Mouse (Mus musculus) limb, embryonic 11.5 days (tissue): ENCODE measurements around the gene H2-Oa. TPM values are rescaled to one million over a fixed set of nuclear protein-coding genes. Genes with fewer than 3 reads are reported as not detected.

Experiments used
- ATAC-seq: fragments of 200-750 bp; cut with Nextera tagmentation; 2 replicates; pipeline ENCODE4 v1.8.0; 2017; ENCODE audit warnings: low read depth; ENCODE audit not compliant: insufficient number of reproducible peaks, low FRiP score, low TSS enrichment
- DNase-seq: peaks from one replicate; pipeline ENCODE4 v3.0.0-alpha.2; 2015; ENCODE audit warnings: low spot score
- H3K27ac ChIP-seq: fragments of 300-500 bp; sonication (generic); replicated peaks from 2 replicates; pipeline ENCODE4 v1.5.1; 2014; ENCODE audit warnings: low read depth, mild to moderate bottlenecking, low read length
- H3K27me3 ChIP-seq: fragments of 300-500 bp; sonication (generic); 2 replicates; pipeline ENCODE4 v1.6.1; 2014; ENCODE audit warnings: mild to moderate bottlenecking, low read length, mixed read lengths; ENCODE audit not compliant: control insufficient read depth, insufficient read depth
- H3K36me3 ChIP-seq: fragments of 300-500 bp; sonication (generic); 2 replicates; pipeline ENCODE4 v1.6.1; 2014; ENCODE audit warnings: mild to moderate bottlenecking, low read length, moderate library complexity, mixed read lengths; ENCODE audit not compliant: control insufficient read depth, insufficient read depth
- H3K4me1 ChIP-seq: fragments of 300-500 bp; sonication (generic); 2 replicates; pipeline ENCODE4 v1.6.1; 2014; ENCODE audit warnings: low read length, mixed read lengths; ENCODE audit not compliant: control insufficient read depth, insufficient read depth
- H3K4me2 ChIP-seq: fragments of 300-500 bp; sonication (generic); 2 replicates; pipeline ENCODE4 v1.6.1; 2014; ENCODE audit warnings: low read depth, mild to moderate bottlenecking, moderate library complexity; ENCODE audit not compliant: severe bottlenecking
- H3K4me3 ChIP-seq: fragments of 300-500 bp; sonication (generic); 2 replicates; pipeline ENCODE4 v1.5.1; 2014; ENCODE audit warnings: low read depth, low read length
- H3K9ac ChIP-seq: fragments of 300-500 bp; sonication (generic); 2 replicates; pipeline ENCODE4 v1.6.1; 2014; ENCODE audit warnings: mild to moderate bottlenecking, low read length
- H3K9me3 ChIP-seq: fragments of 300-500 bp; sonication (generic); 2 replicates; pipeline ENCODE4 v1.6.1; 2016; ENCODE audit warnings: low read length; ENCODE audit not compliant: control insufficient read depth
- WGBS: fragments of 180-500 bp; shearing (Covaris S2); extraction: QIAGEN DNeasy Blood & Tissue Kit; methylation state at CpG from one replicate; pipeline ENCODE4 v1.1.7; 2014; 5-methylcytosine and 5-hydroxymethylcytosine counted together
- polyA plus RNA-seq: library from polyadenylated mRNA; unstranded; fragments of >200 nt; fragmentation: Nextera tagmentation; extraction: Ambion mirVana; gene quantifications from 2 replicates; pipeline ENCODE4 v1.2.1, GENCODE M21; 2014

H2-Oa gene
- polyA plus RNA-seq, 1 experiment from 2014 or later = 0.55 TPM

GRCm38 (mm10) chr17:34116736-34117370, 24.7 kb downstream of the H2-Oa start:
- peak overlapping the region; percentile 59 for H3K9ac ChIP-seq
- peak overlapping the region; percentile 99 for H3K4me3 ChIP-seq
- no peaks in the 10 kb centered on the region for H3K9me3 ChIP-seq
- H3K4me1 ChIP-seq = peaks cover 11% of the 10 kb centered on the region
- ATAC-seq (no peak), DNase-seq (no peak)
- peak overlapping the region; percentile 97 for H3K4me2 ChIP-seq
- H3K27ac ChIP-seq = no peak overlapping the region
- WGBS = 41% methylated on average over 7 of the region's 7 CpGs
- no peaks in the 10 kb centered on the region for H3K27me3 ChIP-seq
- peaks cover 55% of the 10 kb centered on the region for H3K36me3 ChIP-seq

GRCm38 (mm10) chr17:34117421-34118112, 25.4 kb downstream of the H2-Oa start:
- peak overlapping the region; percentile 93 for H3K9ac ChIP-seq
- H3K9me3 ChIP-seq = no peaks in the 10 kb centered on the region
- peaks cover 48% of the 10 kb centered on the region for H3K36me3 ChIP-seq
- no peaks in the 10 kb centered on the region for H3K27me3 ChIP-seq
- no peak for DNase-seq
- H3K27ac ChIP-seq = no peak overlapping the region; the same call in 1 of the 2 replicates
- peak overlapping the region; percentile 97 for H3K4me2 ChIP-seq
- H3K4me3 ChIP-seq = peak overlapping the region; percentile 99
- peaks cover 11% of the 10 kb centered on the region for H3K4me1 ChIP-seq
- ATAC-seq = no peak
- WGBS = 3% methylated on average over 5 of the region's 5 CpGs

GRCm38 (mm10) chr17:34118113-34118872, 26.2 kb downstream of the H2-Oa start:
- Histone ChIP-seq H3K9ac (peak overlapping the region; percentile 93), H3K9me3 (no peaks in the 10 kb centered on the region), H3K4me1 (peaks cover 11% of the 10 kb centered on the region), H3K27me3 (no peaks in the 10 kb centered on the region), H3K27ac (peak overlapping the region; percentile 100), H3K36me3 (peaks cover 43% of the 10 kb centered on the region), H3K4me3 (peak overlapping the region; percentile 99), H3K4me2 (peak overlapping the region; percentile 97)
- DNase-seq = peak; percentile 51
- no peak for ATAC-seq
- WGBS = under 1% methylated on average over 60 of the region's 67 CpGs

GRCm38 (mm10) chr17:34118873-34119248, 26.7 kb downstream of the H2-Oa start:
- Histone ChIP-seq H3K9me3 (no peaks in the 10 kb centered on the region), H3K4me2 (peak overlapping the region; percentile 97), H3K4me3 (peak overlapping the region; percentile 99), H3K27ac (peak overlapping the region; percentile 100), H3K4me1 (peaks cover 15% of the 10 kb centered on the region), H3K9ac (peak overlapping the region; percentile 93), H3K36me3 (peaks cover 38% of the 10 kb centered on the region), H3K27me3 (no peaks in the 10 kb centered on the region)
- no peak for DNase-seq
- under 1% methylated on average over 38 of the region's 38 CpGs for WGBS
- no peak; the same call in 1 of the 2 replicates for ATAC-seq

- DNase-seq (peak; percentile 98), ATAC-seq (peak; percentile 62)
- peak within 1 kb of the TSS; percentile 97 for H3K4me2 ChIP-seq
- WGBS = under 1% methylated on average over 96 of the region's 96 CpGs
- no peaks in the 10 kb centered on the region for H3K9me3 ChIP-seq
- H3K9ac ChIP-seq = peak within 1 kb of the TSS; percentile 98
- peaks cover 32% of the 10 kb centered on the region for H3K36me3 ChIP-seq
- H3K27ac ChIP-seq = peak within 1 kb of the TSS; percentile 100
- H3K4me1 ChIP-seq = peaks cover 15% of the 10 kb centered on the region
- H3K4me3 ChIP-seq = peak within 1 kb of the TSS; percentile 99
- H3K27me3 ChIP-seq = no peaks in the 10 kb centered on the region
Observed at GRCm38 (mm10) chr17:34119249-34120179, 27.4 kb downstream of the H2-Oa start, which contains the start of gene H2-DMa. Gene H2-DMa (plus strand): TSS chr17:34119541.

- Histone ChIP-seq H3K4me3 (peak overlapping the region; percentile 99), H3K9ac (peak overlapping the region; percentile 98), H3K36me3 (peaks cover 25% of the 10 kb centered on the region), H3K27me3 (no peaks in the 10 kb centered on the region), H3K9me3 (no peaks in the 10 kb centered on the region), H3K4me2 (peak overlapping the region; percentile 82), H3K4me1 (peaks cover 15% of the 10 kb centered on the region), H3K27ac (peak overlapping the region; percentile 100)
- ATAC-seq (peak; percentile 7; the same call in 1 of the 2 replicates), DNase-seq (peak; percentile 90)
- 2% methylated on average over 35 of the region's 42 CpGs for WGBS
Observed at GRCm38 (mm10) chr17:34120180-34120723, 28.1 kb downstream of the H2-Oa start.

- peak; percentile 22; the same call in 1 of the 2 replicates for ATAC-seq
- peaks cover 15% of the 10 kb centered on the region for H3K4me1 ChIP-seq
- H3K9ac ChIP-seq = peak overlapping the region; percentile 98
- peak overlapping the region; percentile 100 for H3K27ac ChIP-seq
- WGBS = under 1% methylated on average over 31 of the region's 31 CpGs
- DNase-seq = no peak
- peak overlapping the region; percentile 82 for H3K4me2 ChIP-seq
- no peaks in the 10 kb centered on the region for H3K27me3 ChIP-seq
- no peaks in the 10 kb centered on the region for H3K9me3 ChIP-seq
- peaks cover 20% of the 10 kb centered on the region for H3K36me3 ChIP-seq
- peak overlapping the region; percentile 99 for H3K4me3 ChIP-seq
Observed at GRCm38 (mm10) chr17:34120814-34121171, 28.7 kb downstream of the H2-Oa start.
